8 mouse cellular contexts compared by ENCODE assay signal in the genomic region with DNA sequence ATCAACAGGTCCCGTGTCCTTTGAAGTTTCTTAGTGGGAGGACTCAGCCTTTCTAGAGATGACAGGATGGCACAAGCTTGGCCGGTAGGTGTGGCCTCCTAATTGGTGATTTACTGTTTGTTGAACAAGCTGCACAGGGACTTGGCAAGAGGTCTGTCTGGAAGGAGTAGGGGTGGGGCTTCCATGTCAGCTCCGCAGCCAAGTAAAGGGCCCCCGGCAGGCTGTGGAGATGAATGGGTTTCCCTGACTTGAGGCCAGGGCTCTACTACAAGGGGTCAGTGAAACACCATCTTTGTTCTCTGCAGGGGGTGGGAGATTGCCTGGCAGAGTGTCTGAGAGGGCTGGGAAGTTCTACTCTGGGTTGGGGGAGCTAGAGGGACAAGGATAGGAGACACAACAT.
DNase-seq lines count a peak whose midpoint lies in the region; ATAC-seq and TF ChIP-seq lines count a peak whose summit lies in the region.

No protein-coding gene starts in this region.

- no peaks in the 10 kb centered on the region for H3K27me3 ChIP-seq in heart, embryonic 16.5 days (ENCODE audit: control insufficient read depth, insufficient read depth, low read length)
- no peaks in the 10 kb centered on the region for H3K27me3 ChIP-seq in hindbrain, embryonic 14.5 days (ENCODE audit: control insufficient read depth, insufficient read depth, low read length)
- H3K27me3 ChIP-seq in lung, embryonic 14.5 days (ENCODE audit: insufficient read depth, low read length), result no peaks in the 10 kb centered on the region
- H3K27me3 ChIP-seq in stomach, postnatal 0 days (ENCODE audit: control insufficient read depth, insufficient read depth, low read length), result no peaks in the 10 kb centered on the region

- 26% methylated on average over 4 of the region's 4 CpGs for WGBS in heart, embryonic 16.5 days
- 16% methylated on average over 4 of the region's 4 CpGs for WGBS in hindbrain, embryonic 14.5 days
- 4% methylated on average over 4 of the region's 4 CpGs for WGBS in lung, embryonic 14.5 days
- 9% methylated on average over 4 of the region's 4 CpGs for WGBS in stomach, postnatal 0 days

- DNase-seq in heart, adult 9 months (ENCODE audit: low spot score in 2 of 2), result no peak
- peak; percentile 68 to 80 for DNase-seq in adrenal gland, adult (ENCODE audit: inconsistent age in 2 of 2, low spot score in 1 of 2)
- peak; percentile 24 for DNase-seq in hindbrain, embryonic 14.5 days (ENCODE audit: low spot score)
- DNase-seq in lung, embryonic 14.5 days, result peak; percentile 87
- peak; percentile 32 for DNase-seq in stomach, postnatal 0 days (ENCODE audit: low spot score)
- DNase-seq in thymus, postnatal 10 days (ENCODE audit: low spot score in 2 of 2), result no peak
- no peak for DNase-seq in cerebellum, postnatal 25 days

- H3K4me1 ChIP-seq in heart, embryonic 16.5 days (ENCODE audit: control insufficient read depth, insufficient read depth, low read length), result peaks cover 10% of the 10 kb centered on the region
- H3K4me1 ChIP-seq in hindbrain, embryonic 14.5 days (replicated peaks; ENCODE audit: control insufficient read depth, insufficient read depth, low read length), result 0 out of 2 replicates have a peak, but pooled peaks cover 5% of the 10 kb centered on the region
- H3K4me1 ChIP-seq in lung, embryonic 14.5 days (ENCODE audit: insufficient read depth), result peaks cover 21% of the 10 kb centered on the region
- peaks cover 8% of the 10 kb centered on the region for H3K4me1 ChIP-seq in stomach, postnatal 0 days (replicated peaks; ENCODE audit: control insufficient read depth, insufficient read depth)

- no peak overlapping the region for H3K4me2 ChIP-seq in heart, embryonic 16.5 days (ENCODE audit: low read depth, low read length)
- no peak overlapping the region for H3K4me2 ChIP-seq in hindbrain, embryonic 14.5 days (replicated peaks)
- no peak overlapping the region for H3K4me2 ChIP-seq in lung, embryonic 14.5 days
- no peak overlapping the region for H3K4me2 ChIP-seq in stomach, postnatal 0 days (replicated peaks; ENCODE audit: low read depth)

- no peak overlapping the region for H3K27ac ChIP-seq in heart, embryonic 16.5 days (ENCODE audit: low read length)
- H3K27ac ChIP-seq in hindbrain, embryonic 14.5 days, result no peak overlapping the region
- peak overlapping the region; percentile 66; the same call in 1 of the 2 replicates for H3K27ac ChIP-seq in lung, embryonic 14.5 days (ENCODE audit: low read depth)
- H3K27ac ChIP-seq in stomach, postnatal 0 days (replicated peaks), result no peak overlapping the region

- H3K4me3 ChIP-seq in heart, embryonic 16.5 days (ENCODE audit: low read length), result no peak overlapping the region
- H3K4me3 ChIP-seq in hindbrain, embryonic 14.5 days (replicated peaks; ENCODE audit: low read length), result no peak overlapping the region
- no peak overlapping the region for H3K4me3 ChIP-seq in lung, embryonic 14.5 days (ENCODE audit: low read depth, low read length)
- no peak overlapping the region for H3K4me3 ChIP-seq in stomach, postnatal 0 days (ENCODE audit: low read depth, low read length)

- peak; percentile 37; the same call in 1 of the 2 replicates for ATAC-seq in heart, embryonic 16.5 days (replicated peaks; ENCODE audit: extremely low read depth, insufficient read depth, low FRiP score)
- ATAC-seq in hindbrain, embryonic 14.5 days (ENCODE audit: low FRiP score), result 0 out of 2 replicates have a peak, but pooled peaks have one; percentile 34
- ATAC-seq in lung, embryonic 14.5 days (ENCODE audit: insufficient read depth), result peak; percentile 84
- ATAC-seq in stomach, postnatal 0 days (ENCODE audit: low FRiP score, low TSS enrichment), result peak; percentile 57; the same call in 1 of the 2 replicates

- peak; percentile 4; the same call in 1 of the 2 replicates for TF ChIP-seq CTCF in lung, embryonic 14.5 days (IDR thresholded peaks at IDR 0.05; ENCODE audit: low read depth)
- TF ChIP-seq CTCF in stomach, postnatal 0 days (IDR thresholded peaks at IDR 0.05; ENCODE audit: low read depth), result no peak

- H3K9ac ChIP-seq in heart, embryonic 16.5 days (ENCODE audit: low read length), result no peak overlapping the region
- H3K9ac ChIP-seq in hindbrain, embryonic 14.5 days, result no peak overlapping the region
- no peak overlapping the region for H3K9ac ChIP-seq in lung, embryonic 14.5 days
- no peak overlapping the region for H3K9ac ChIP-seq in stomach, postnatal 0 days (ENCODE audit: low read length)

- TF ChIP-seq EP300 in stomach, postnatal 0 days (optimal IDR thresholded peaks at IDR 0.05), result no peak

- no peaks in the 10 kb centered on the region for H3K36me3 ChIP-seq in heart, embryonic 16.5 days (ENCODE audit: control insufficient read depth, insufficient read depth)
- H3K36me3 ChIP-seq in hindbrain, embryonic 14.5 days (replicated peaks; ENCODE audit: control insufficient read depth, insufficient read depth), result no peaks in the 10 kb centered on the region
- no peaks in the 10 kb centered on the region for H3K36me3 ChIP-seq in lung, embryonic 14.5 days (ENCODE audit: insufficient read depth)
- no peaks in the 10 kb centered on the region for H3K36me3 ChIP-seq in stomach, postnatal 0 days (ENCODE audit: control insufficient read depth, insufficient read depth, low read length)

- H3K9me3 ChIP-seq in heart, embryonic 16.5 days (replicated peaks; ENCODE audit: control insufficient read depth, low read length), result no peaks in the 10 kb centered on the region
- no peaks in the 10 kb centered on the region for H3K9me3 ChIP-seq in hindbrain, embryonic 14.5 days (ENCODE audit: control insufficient read depth, low read length)
- H3K9me3 ChIP-seq in lung, embryonic 14.5 days (ENCODE audit: low read depth, low read length), result no peaks in the 10 kb centered on the region
- no peaks in the 10 kb centered on the region for H3K9me3 ChIP-seq in stomach, postnatal 0 days (ENCODE audit: control insufficient read depth, low read length)

Comparison
In these comparisons a context has a peak if more than half of its experiments do, and no peak if none do; other contexts are left out.
1. ATAC-seq: peak in every context shown above with its lines; median percentile 84 in lung, embryonic 14.5 days; 57 in stomach, postnatal 0 days; 37 in heart, embryonic 16.5 days; 34 in hindbrain, embryonic 14.5 days.
2. DNase-seq: peak in adrenal gland, adult (2 of 2), hindbrain, embryonic 14.5 days (single experiment), lung, embryonic 14.5 days (single experiment) and stomach, postnatal 0 days (single experiment); none in heart, adult 9 months (0 of 2), thymus, postnatal 10 days (0 of 2) and cerebellum, postnatal 25 days (0 of 2).